Mouse (Mus musculus): ENCODE measurements around the gene Cadps. TPM values are rescaled to one million over a fixed set of nuclear protein-coding genes. Genes with fewer than 3 reads are reported as not detected.

Cadps gene
- 2.6 TPM for polyA plus RNA-seq (2015; fragmentation: Illumina TruSeq; extraction: RNeasy Lipid Tissue Mini Kit (QIAGEN cat#74804); ENCODE audit: insufficient read depth, low read depth, low replicate concordance)

GRCm38 (mm10) chr14:12822491-12823219 lies at the start of gene Cadps:
Gene Cadps, minus strand, starts transcription at chr14:12823079.

GRCm38 (mm10) chr14:12348089-12348488 lies 474.8 kb downstream of the Cadps start, which contains the start of gene Fezf2:
Gene Fezf2, minus strand, starts transcription at chr14:12348189.

Measured in pancreas, adult 10 weeks (tissue).